Mouse (Mus musculus) cerebellum, adult 2 months (tissue): ENCODE results near the gene Grtp1.

Experiments used
- CTCF ChIP-seq: fragments of 200-500 bp; IDR thresholded peaks from 2 replicates; pipeline ENCODE4 v1.5.1; 2011; ENCODE audit warnings: low read depth, mild to moderate bottlenecking, control low read depth, low read length, moderate library complexity, borderline replicate concordance; ENCODE audit not compliant: insufficient read depth
- POLR2A ChIP-seq: fragments of 200-500 bp; IDR thresholded peaks from 2 replicates; pipeline ENCODE4 v1.6.1; 2011; ENCODE audit warnings: low read length, control low read depth, borderline replicate concordance; ENCODE audit not compliant: insufficient read depth

DNA sequence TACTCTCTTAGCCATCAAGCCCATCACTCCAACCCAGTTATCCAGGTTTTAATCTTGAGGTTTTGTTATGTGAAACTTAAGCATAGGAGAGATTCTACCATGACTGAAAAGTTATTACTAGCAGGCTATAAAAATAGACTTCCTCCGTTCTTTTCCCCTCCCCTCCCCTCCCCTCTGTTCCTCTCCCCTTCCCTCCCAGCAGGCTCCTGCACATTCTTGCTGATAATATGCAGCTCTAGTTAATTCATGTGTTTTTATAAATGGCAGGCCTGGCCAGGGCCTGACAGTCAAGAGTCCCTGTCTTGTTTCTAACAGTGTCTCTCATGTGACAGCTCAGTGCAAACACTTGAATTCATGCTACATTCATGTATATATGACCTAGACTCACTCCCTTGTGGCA is 29.9 kb downstream of the Grtp1 start:
- TF ChIP-seq CTCF (no peak), POLR2A (no peak)
